Mouse (Mus musculus) hematopoietic stem cell, adult 5-6 weeks (primary cell): ENCODE measurements at regions not wholly inside any gene's neighbourhood (a gene's known extent, or its start where the extent isn't known, plus 50 kb on each side); places are given as distances from the start of the nearest gene placed in this dataset.
A peak's percentile ranks its signal among the peaks of the same experiment; 100 is the strongest.
"Not testable (repeated sequence)": the region's sequence is repeated elsewhere in the genome, so short reads cannot be mapped to it uniquely, and the experiment has no call there.

ENCODE experiments used
- ATAC-seq, 2 experiments: fragments of 125-278 bp in 1 of 2; replicated peaks in 1 of 2; 2 replicates each; pipeline ENCODE4 v1.8.0; 2016 to 2017; ENCODE audit warnings: inconsistent platforms in 2 of 2, mild to moderate bottlenecking in 2 of 2, moderate number of reproducible peaks in 2 of 2, low read depth in 1 of 2, moderate TSS enrichment in 1 of 2; ENCODE audit not compliant: low FRiP score in 2 of 2, poor library complexity in 2 of 2, severe bottlenecking in 2 of 2, insufficient read depth in 1 of 2, low TSS enrichment in 1 of 2

- ATAC-seq, result no peak
Measured at GRCm38 (mm10) chr10:99320797-99321196, 57.8 kb downstream of the Dusp6 start.

DNA sequence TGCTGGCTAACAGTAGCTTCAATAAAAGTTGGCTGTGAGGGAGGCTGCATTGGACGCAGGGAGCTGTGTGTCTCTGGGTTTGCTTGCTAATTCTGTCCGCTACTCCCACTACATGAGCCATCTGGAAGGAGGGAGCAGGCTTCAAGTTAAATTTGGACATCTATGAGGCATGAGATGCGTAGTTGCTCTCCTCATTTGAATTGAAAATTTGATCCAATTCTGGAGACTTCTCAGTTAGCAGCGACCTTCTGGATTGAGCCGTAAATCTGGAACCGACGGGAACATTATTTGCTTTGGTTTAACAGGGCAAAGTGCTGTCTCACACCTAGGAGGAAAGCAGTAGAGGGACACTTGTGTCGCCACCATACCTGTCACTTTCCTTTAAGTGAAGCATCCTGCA lies 60.3 kb downstream of the Dusp6 start:
- no peak for ATAC-seq

GRCm38 (mm10) chr10:99327501-99327900 lies 64.5 kb downstream of the Dusp6 start:
- ATAC-seq, result no peak

GRCm38 (mm10) chr10:99328568-99328967 lies 65.5 kb downstream of the Dusp6 start:
- peak; percentile 46 to 64; a peak in 2 of 4 replicates for ATAC-seq

DNA sequence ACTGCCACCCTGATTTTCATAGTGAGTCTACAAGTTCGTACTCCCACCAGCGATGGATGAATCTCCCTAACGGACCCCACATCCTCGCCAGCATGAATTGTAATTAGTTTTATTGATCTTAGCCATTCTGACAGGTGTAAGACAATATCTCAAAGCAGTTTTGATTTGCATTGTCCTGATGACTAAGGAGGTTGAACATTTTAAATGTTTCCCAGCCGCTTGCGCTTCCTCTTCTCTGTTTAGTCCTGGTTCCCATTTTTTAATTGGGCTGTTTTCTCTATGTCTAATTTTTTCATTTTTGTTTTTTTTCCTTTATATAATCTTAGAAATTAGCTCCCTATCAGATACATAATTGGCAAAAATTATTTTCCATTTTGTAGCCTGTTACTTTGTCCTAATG lies 66.4 kb downstream of the Dusp6 start:
- no peak for ATAC-seq

- no peak for ATAC-seq
Measured at GRCm38 (mm10) chr10:99330519-99330918, 67.5 kb downstream of the Dusp6 start.

- no peak for ATAC-seq
Measured at GRCm38 (mm10) chr10:99331876-99332275, 68.8 kb downstream of the Dusp6 start.

- no peak for ATAC-seq
Measured at GRCm38 (mm10) chr10:99333831-99334230, 70.8 kb downstream of the Dusp6 start.

GRCm38 (mm10) chr10:99336091-99336490 lies 73.1 kb downstream of the Dusp6 start:
- ATAC-seq, result peak; percentile 49 to 58; a peak in 2 of 4 replicates

GRCm38 (mm10) chr10:99338790-99339189 lies 75.8 kb downstream of the Dusp6 start:
- not testable (repeated sequence) for ATAC-seq

DNA sequence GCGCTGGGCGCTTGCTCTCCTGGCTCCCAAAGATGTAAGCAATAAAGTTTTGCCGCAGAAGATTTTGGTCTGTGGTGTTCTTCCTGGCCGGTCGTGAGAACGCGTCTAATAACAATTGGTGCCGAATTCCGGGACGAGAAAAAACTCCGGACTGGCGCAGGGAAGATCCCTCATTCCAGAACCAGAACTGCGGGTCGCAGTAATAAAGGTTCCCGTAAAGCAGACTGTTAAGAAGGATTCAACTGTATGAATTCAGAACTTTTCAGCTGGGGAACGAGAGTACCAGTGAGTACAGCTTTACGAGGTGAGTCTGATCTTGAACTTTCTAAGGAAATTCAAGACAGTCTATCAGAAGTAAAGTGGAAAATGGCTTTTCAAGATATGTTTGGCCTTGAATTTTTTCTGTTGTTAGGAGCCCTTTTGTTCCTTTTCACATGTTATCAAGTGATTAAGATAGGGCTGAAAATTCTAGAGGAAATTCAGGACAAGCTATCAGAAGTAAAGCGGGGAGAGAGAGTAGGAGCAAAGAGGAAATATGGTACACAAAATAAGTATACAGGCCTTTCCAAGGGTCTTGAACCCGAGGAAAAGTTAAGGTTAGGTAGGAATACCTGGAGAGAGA lies 76.4 kb downstream of the Dusp6 start:
- not testable (repeated sequence) for ATAC-seq

GRCm38 (mm10) chr10:99340057-99340456 lies 77.0 kb downstream of the Dusp6 start:
- not testable (repeated sequence) for ATAC-seq

- no peak for ATAC-seq
Measured at GRCm38 (mm10) chr10:99349125-99349716, 86.2 kb downstream of the Dusp6 start.

DNA sequence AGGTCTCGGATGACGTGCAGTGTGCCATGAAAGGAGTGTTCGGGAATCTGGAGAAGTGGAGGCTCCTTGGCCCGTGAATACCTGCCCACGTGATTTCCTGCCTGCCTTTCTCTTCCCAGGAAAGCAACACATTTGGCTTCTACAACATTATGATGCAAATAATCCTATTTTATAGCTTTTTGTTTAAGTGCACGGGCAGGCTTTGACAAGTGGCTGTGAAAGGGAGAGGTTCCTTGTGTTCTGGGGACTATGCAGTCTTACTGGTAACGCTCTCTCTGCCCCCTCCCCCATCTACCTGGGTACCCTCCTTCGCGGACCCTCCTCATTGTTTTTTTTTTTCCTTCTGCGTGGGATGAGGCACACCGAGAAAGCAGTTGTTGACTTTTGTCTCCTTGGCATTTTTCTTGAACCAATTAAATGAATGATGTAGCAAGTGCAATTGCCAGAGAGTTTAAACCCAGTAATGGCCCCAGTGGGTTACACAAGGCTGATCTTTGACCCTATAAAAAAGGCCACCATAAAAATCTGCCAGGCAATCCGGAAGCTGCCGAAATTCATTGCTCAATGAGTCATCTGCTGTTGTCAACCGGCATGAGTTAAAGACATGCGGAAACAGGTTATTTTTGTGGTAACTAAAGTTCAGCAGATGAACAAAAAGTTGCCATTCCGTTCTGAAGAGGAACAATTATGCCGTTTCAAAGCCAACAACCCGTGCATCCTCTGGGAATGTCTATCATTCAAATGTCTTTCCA lies 90.7 kb downstream of the Dusp6 start:
- peak in 1 of 2 experiments; percentile 72; a peak in 2 of 4 replicates for ATAC-seq

- ATAC-seq, result no peak
Measured at GRCm38 (mm10) chr10:99354352-99354751, 91.3 kb downstream of the Dusp6 start.

DNA sequence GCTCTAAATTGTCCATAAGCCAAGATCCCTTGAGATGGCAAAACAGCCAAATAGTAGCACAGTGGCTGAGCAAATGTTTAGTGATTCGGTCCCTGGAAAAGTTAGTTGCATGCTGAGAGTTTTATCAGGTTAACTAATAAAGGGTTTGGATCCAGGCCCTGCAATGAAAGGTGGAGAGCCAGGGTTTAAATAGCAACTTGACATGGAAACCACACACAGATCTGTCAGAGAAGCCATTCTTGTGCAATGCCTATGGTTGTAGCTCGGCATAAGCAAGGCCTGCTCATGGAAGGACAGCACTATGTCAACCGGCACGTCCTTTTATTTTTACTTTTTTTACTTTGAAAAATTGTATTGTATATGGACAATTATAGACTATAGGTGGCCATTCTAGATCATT lies 92.3 kb downstream of the Dusp6 start:
- no peak for ATAC-seq

GRCm38 (mm10) chr10:99356221-99356620 lies 93.2 kb downstream of the Dusp6 start:
- no peak for ATAC-seq

GRCm38 (mm10) chr10:99356883-99357282 lies 93.9 kb downstream of the Dusp6 start:
- ATAC-seq, result no peak
